Mouse (Mus musculus) bone marrow, adult 2 months (tissue): ENCODE measurements around the gene Vmn2r121. TPM values are rescaled to one million over a fixed set of nuclear protein-coding genes. Genes with fewer than 3 reads are reported as not detected.

Experiments used
- H3K27ac ChIP-seq: fragments of 200-500 bp; 2 replicates; pipeline ENCODE4 v1.5.1; 2012; ENCODE audit warnings: low read depth, mild to moderate bottlenecking, control low read depth, inconsistent platforms, low read length; ENCODE audit not compliant: control insufficient read depth, poor library complexity, insufficient read depth
- H3K4me1 ChIP-seq: fragments of 200-500 bp; 2 replicates; pipeline ENCODE4 v1.6.1; 2011; ENCODE audit warnings: low read length; ENCODE audit not compliant: control insufficient read depth, insufficient read depth
- H3K4me3 ChIP-seq: fragments of 200-500 bp; replicated peaks from 2 replicates; pipeline ENCODE3; 2011; ENCODE audit warnings: mild to moderate bottlenecking, low read depth, low read length, control low read depth; ENCODE audit not compliant: control insufficient read depth
- CTCF ChIP-seq: fragments of 200-500 bp; IDR thresholded peaks from 2 replicates; pipeline ENCODE4 v1.5.1; 2011; ENCODE audit warnings: low read length, control low read depth; ENCODE audit not compliant: control insufficient read depth, insufficient read depth
- POLR2A ChIP-seq: fragments of 200-500 bp; IDR thresholded peaks from 2 replicates; pipeline ENCODE4 v1.6.1; 2011; ENCODE audit warnings: low read depth, mild to moderate bottlenecking, control low read depth, low read length, borderline replicate concordance; ENCODE audit not compliant: control insufficient read depth
- WGBS: fragments of 180-500 bp; shearing (Covaris S2); methylation state at CpG from one replicate; pipeline ENCODE4 v1.1.7; 2018; 5-methylcytosine and 5-hydroxymethylcytosine counted together
- polyA plus RNA-seq: library from polyadenylated mRNA; stranded (reverse); fragments of >200 nt; gene quantifications from 2 replicates; pipeline ENCODE4 v1.2.4, GENCODE M21; 2011; ENCODE audit warnings: low replicate concordance; ENCODE audit not compliant: missing spikeins, insufficient read depth, insufficient read length

Gene Vmn2r121
- polyA plus RNA-seq: not detected in 2 replicates

- H3K27ac ChIP-seq: no peak within 1 kb of the TSS
- TF ChIP-seq POLR2A: no peak
- no peak for TF ChIP-seq CTCF
- WGBS: 45% methylated on average over 5 of the region's 5 CpGs
- H3K4me3 ChIP-seq: no peak within 1 kb of the TSS
- H3K4me1 ChIP-seq: no peaks in the 10 kb centered on the region
Observed at GRCm38 (mm10) chrX:124135852-124136251, at the start of gene Vmn2r121. Vmn2r121 (minus strand) TSS chrX:124135952.
